Mouse (Mus musculus): ENCODE measurements around the gene Pgpep1. TPM values are rescaled to one million over a fixed set of nuclear protein-coding genes. Genes with fewer than 3 reads are reported as not detected.

Gene Pgpep1
- total and polyA plus RNA-seq, 2 experiments, result 42.6 to 91.3 TPM

DNA sequence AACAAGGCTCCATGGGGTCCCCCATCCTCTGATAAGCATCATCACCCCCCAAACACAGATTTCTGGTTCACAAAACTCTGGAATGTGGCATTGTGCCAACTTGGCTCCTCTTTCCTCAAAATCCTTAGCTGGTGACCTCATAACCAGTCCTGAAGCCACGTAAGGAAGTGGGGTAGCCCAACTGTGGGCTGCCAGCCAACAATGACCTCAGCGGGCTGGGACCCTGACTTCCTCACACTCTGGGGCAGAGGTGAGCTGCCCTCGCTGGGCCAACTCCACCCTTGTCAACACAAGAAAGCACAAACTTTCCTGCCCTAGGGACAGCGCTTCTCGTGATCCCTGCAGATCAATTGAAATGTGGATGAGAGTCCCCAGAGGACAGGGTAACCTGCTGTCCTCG lies 26.1 kb downstream of the Pgpep1 start:
- peak; percentile 97 for DNase-seq (ENCODE audit: extremely low read depth, low read depth, low spot score)
- Histone ChIP-seq H3K36me3 (ENCODE audit: control insufficient read depth, insufficient read depth, low read length) (no peaks in the 10 kb centered on the region), H3K9ac (ENCODE audit: low read depth, low read length) (no peak overlapping the region), H3K4me1 (ENCODE audit: control insufficient read depth, insufficient read depth, low read length) (peaks cover 37% of the 10 kb centered on the region), H3K79me2 (ENCODE audit: control insufficient read depth, insufficient read depth, low read length) (no peaks in the 10 kb centered on the region), H3K4me3 (ENCODE audit: insufficient read depth, low read depth, low read length) (no peak overlapping the region), H3K27ac (replicated peaks; ENCODE audit: insufficient read depth, low read depth, low read length) (peak overlapping the region; percentile 66), H3K27me3 (ENCODE audit: control insufficient read depth, insufficient read depth, low read length) (no peaks in the 10 kb centered on the region)
- WGBS, result 3% methylated on average over 6 of the region's 6 CpGs
- TF ChIP-seq POLR2A (IDR thresholded peaks at IDR 0.05; ENCODE audit: extremely low read depth, insufficient read depth, low read length) (no peak), CTCF (IDR thresholded peaks at IDR 0.05; ENCODE audit: low read depth, low read length) (no peak)

- DNase-seq (ENCODE audit: extremely low read depth, low read depth, low spot score), result peak; percentile 66
- Histone ChIP-seq H3K4me3 (ENCODE audit: insufficient read depth, low read depth, low read length) (peak within 1 kb of the TSS; percentile 70), H3K9ac (ENCODE audit: low read depth, low read length) (peak within 1 kb of the TSS; percentile 86), H3K79me2 (ENCODE audit: control insufficient read depth, insufficient read depth, low read length) (no peaks in the 10 kb centered on the region), H3K4me1 (ENCODE audit: control insufficient read depth, insufficient read depth, low read length) (peaks cover 35% of the 10 kb centered on the region), H3K36me3 (ENCODE audit: control insufficient read depth, insufficient read depth, low read length) (no peaks in the 10 kb centered on the region), H3K27ac (replicated peaks; ENCODE audit: insufficient read depth, low read depth, low read length) (peak within 1 kb of the TSS; percentile 90), H3K27me3 (ENCODE audit: control insufficient read depth, insufficient read depth, low read length) (no peaks in the 10 kb centered on the region)
- TF ChIP-seq CTCF (IDR thresholded peaks at IDR 0.05; ENCODE audit: low read depth, low read length) (no peak), POLR2A (IDR thresholded peaks at IDR 0.05; ENCODE audit: extremely low read depth, insufficient read depth, low read length) (no peak)
- WGBS, result 32% methylated on average over 6 of the region's 6 CpGs
Observed at GRCm38 (mm10) chr8:70632346-70632892, 27.8 kb downstream of the Pgpep1 start, which contains the start of gene Gdf15. Gdf15 (minus strand) TSS chr8:70632456.

- DNase-seq (ENCODE audit: extremely low read depth, low read depth, low spot score), result peak; percentile 89
- H3K27me3 ChIP-seq (ENCODE audit: control insufficient read depth, insufficient read depth, low read length), result no peaks in the 10 kb centered on the region
- H3K4me3 ChIP-seq (ENCODE audit: insufficient read depth, low read depth, low read length), result peak overlapping the region; percentile 70
- no peaks in the 10 kb centered on the region for H3K36me3 ChIP-seq (ENCODE audit: control insufficient read depth, insufficient read depth, low read length)
- H3K79me2 ChIP-seq (ENCODE audit: control insufficient read depth, insufficient read depth, low read length), result no peaks in the 10 kb centered on the region
- TF ChIP-seq CTCF (IDR thresholded peaks at IDR 0.05; ENCODE audit: low read depth, low read length), result no peak
- TF ChIP-seq POLR2A (IDR thresholded peaks at IDR 0.05; ENCODE audit: extremely low read depth, insufficient read depth, low read length), result peak; percentile 96
- WGBS, result 7% methylated on average over 24 of the region's 24 CpGs
- H3K27ac ChIP-seq (replicated peaks; ENCODE audit: insufficient read depth, low read depth, low read length), result peak overlapping the region; percentile 90
- H3K9ac ChIP-seq (ENCODE audit: low read depth, low read length), result peak overlapping the region; percentile 86
- peaks cover 29% of the 10 kb centered on the region for H3K4me1 ChIP-seq (ENCODE audit: control insufficient read depth, insufficient read depth, low read length)
Observed at GRCm38 (mm10) chr8:70631436-70631835, 28.8 kb downstream of the Pgpep1 start.

DNA sequence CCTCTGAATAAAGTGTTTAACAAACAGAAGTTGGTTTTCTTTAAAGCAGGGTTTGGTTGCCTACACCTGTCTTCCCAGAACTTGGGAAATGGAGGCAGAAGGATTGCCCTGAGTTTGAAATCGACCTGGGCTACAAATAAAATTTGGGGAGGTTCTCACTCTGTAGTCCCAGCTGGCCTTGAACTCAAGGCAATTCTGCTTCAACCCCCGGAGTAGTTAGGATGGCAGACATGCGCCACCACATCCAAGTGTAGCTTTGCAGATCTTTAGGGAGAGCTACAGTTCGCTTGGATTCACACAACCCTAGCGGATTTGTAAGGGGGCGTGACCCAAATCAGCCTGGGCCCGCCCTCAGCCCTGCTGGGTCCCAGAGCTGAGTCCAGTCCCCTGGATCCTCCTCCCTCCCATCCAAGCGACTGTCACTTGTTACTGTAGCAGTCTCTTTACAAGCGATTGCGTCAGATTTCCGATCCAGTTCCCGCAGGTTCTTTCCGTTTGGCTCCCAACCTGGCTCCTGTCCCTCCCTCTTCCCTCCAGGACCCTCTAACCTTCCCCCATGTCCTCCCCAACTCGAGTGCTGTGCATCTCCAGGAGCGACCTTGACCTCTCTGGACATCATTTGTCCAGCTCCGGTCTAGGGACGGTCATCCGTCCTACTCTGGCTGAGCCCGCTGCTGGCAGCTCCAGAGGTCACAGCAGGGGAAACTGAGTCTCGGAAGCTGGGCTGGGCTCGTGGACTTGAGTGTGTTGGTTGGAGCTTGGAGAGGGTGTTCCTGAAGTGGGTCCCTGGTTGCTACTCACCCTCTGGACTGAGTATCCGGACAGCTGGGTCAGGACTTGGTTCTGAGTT lies 29.4 kb downstream of the Pgpep1 start:
- Histone ChIP-seq H3K4me1 (ENCODE audit: control insufficient read depth, insufficient read depth, low read length) (peaks cover 29% of the 10 kb centered on the region), H3K27me3 (ENCODE audit: control insufficient read depth, insufficient read depth, low read length) (no peaks in the 10 kb centered on the region), H3K79me2 (ENCODE audit: control insufficient read depth, insufficient read depth, low read length) (no peaks in the 10 kb centered on the region), H3K9ac (ENCODE audit: low read depth, low read length) (peak overlapping the region; percentile 86), H3K4me3 (ENCODE audit: insufficient read depth, low read depth, low read length) (peak overlapping the region; percentile 70), H3K36me3 (ENCODE audit: control insufficient read depth, insufficient read depth, low read length) (no peaks in the 10 kb centered on the region), H3K27ac (replicated peaks; ENCODE audit: insufficient read depth, low read depth, low read length) (peak overlapping the region; percentile 87)
- DNase-seq (ENCODE audit: extremely low read depth, low read depth, low spot score), result peak; percentile 95
- 1% methylated on average over 22 of the region's 22 CpGs for WGBS
- TF ChIP-seq CTCF (IDR thresholded peaks at IDR 0.05; ENCODE audit: low read depth, low read length) (no peak), POLR2A (IDR thresholded peaks at IDR 0.05; ENCODE audit: extremely low read depth, insufficient read depth, low read length) (no peak)

- peak; percentile 75 for DNase-seq (ENCODE audit: extremely low read depth, low read depth, low spot score)
- no peaks in the 10 kb centered on the region for H3K79me2 ChIP-seq (ENCODE audit: control insufficient read depth, insufficient read depth, low read length)
- TF ChIP-seq POLR2A (IDR thresholded peaks at IDR 0.05; ENCODE audit: extremely low read depth, insufficient read depth, low read length) (0 out of 2 replicates have a peak, but pooled peaks have one; percentile 11), CTCF (IDR thresholded peaks at IDR 0.05; ENCODE audit: low read depth, low read length) (peak; percentile 100)
- WGBS, result 5% methylated on average over 60 of the region's 60 CpGs
- peak overlapping the region; percentile 44 for H3K4me3 ChIP-seq (ENCODE audit: insufficient read depth, low read depth, low read length)
- H3K27me3 ChIP-seq (ENCODE audit: control insufficient read depth, insufficient read depth, low read length), result no peaks in the 10 kb centered on the region
- H3K4me1 ChIP-seq (ENCODE audit: control insufficient read depth, insufficient read depth, low read length), result peaks cover 24% of the 10 kb centered on the region
- H3K36me3 ChIP-seq (ENCODE audit: control insufficient read depth, insufficient read depth, low read length), result no peaks in the 10 kb centered on the region
- peak overlapping the region; percentile 68 for H3K9ac ChIP-seq (ENCODE audit: low read depth, low read length)
- peak overlapping the region; percentile 75 for H3K27ac ChIP-seq (replicated peaks; ENCODE audit: insufficient read depth, low read depth, low read length)
Observed at GRCm38 (mm10) chr8:70629574-70630531, 30.3 kb downstream of the Pgpep1 start.
